Mouse (Mus musculus) thymus, postnatal 0 days (tissue): Measurements from ENCODE around the gene Phlda3. TPM values are rescaled to one million over a fixed set of nuclear protein-coding genes. Genes with fewer than 3 reads are reported as not detected.

Experiments
- polyA plus RNA-seq: library from polyadenylated mRNA; unstranded; fragments of >200 nt; fragmentation: Nextera tagmentation; extraction: Ambion mirVana; gene quantifications from 2 replicates; pipeline ENCODE4 v1.2.1, GENCODE M21; 2015

The Phlda3 gene
- polyA plus RNA-seq, 1 experiment from 2014 or later: 46.5 TPM

Other genes starting within 250 kb of the Phlda3 start
- 3.3 and 3.5 TPM in 2 replicates for gene Nav1, start 158.8 kb upstream of the Phlda3 start, polyA plus RNA-seq
- gene Csrp1, start 46.1 kb upstream of the Phlda3 start, polyA plus RNA-seq: 162 and 178 TPM in 2 replicates
- 7.5 and 7.9 TPM in 2 replicates for gene Tnni1, start 13.3 kb downstream of the Phlda3 start, polyA plus RNA-seq
- 12.1 and 12.5 TPM in 2 replicates for gene Lad1, start 52.5 kb downstream of the Phlda3 start, polyA plus RNA-seq
- 3.2 and 3.6 TPM in 2 replicates for gene Tnnt2, start 70.2 kb downstream of the Phlda3 start, polyA plus RNA-seq
- 6.5 and 7.3 TPM in 2 replicates for gene Pkp1, start 153.1 kb downstream of the Phlda3 start, polyA plus RNA-seq
- gene Igfn1, start 240.2 kb downstream of the Phlda3 start, polyA plus RNA-seq: 0.06 and 0.10 TPM in 2 replicates
- gene Tmem9, start 242.0 kb downstream of the Phlda3 start, polyA plus RNA-seq: 71.8 and 72.2 TPM in 2 replicates